Mouse (Mus musculus) forebrain, postnatal 0 days (tissue): ENCODE results near the gene Ankrd34a. TPM values are rescaled to one million over a fixed set of nuclear protein-coding genes. Genes with fewer than 3 reads are reported as not detected.
A peak's percentile ranks its signal among the peaks of the same experiment; 100 is the strongest.

Experiments
- ATAC-seq: fragments of 200-750 bp; cut with Nextera tagmentation; 2 replicates; pipeline ENCODE4 v1.8.0; 2017; ENCODE audit warnings: mild to moderate bottlenecking, moderate library complexity
- DNase-seq: peaks from one replicate; pipeline ENCODE4 v3.0.0-alpha.2; 2015
- H3K27ac ChIP-seq: fragments of 300-500 bp; sonication (generic); 2 replicates; pipeline ENCODE4 v1.5.1; 2014; ENCODE audit warnings: low read depth, mild to moderate bottlenecking, antibody characterized with exemption, low read length, moderate library complexity, mixed read lengths
- H3K27me3 ChIP-seq: fragments of 300-500 bp; sonication (generic); 2 replicates; pipeline ENCODE4 v1.6.1; 2014; ENCODE audit warnings: mild to moderate bottlenecking, low read length, mixed read lengths; ENCODE audit not compliant: insufficient read depth
- H3K36me3 ChIP-seq: fragments of 300-500 bp; sonication (generic); 2 replicates; pipeline ENCODE4 v1.6.1; 2014; ENCODE audit warnings: mild to moderate bottlenecking, moderate library complexity; ENCODE audit not compliant: insufficient read depth
- H3K4me1 ChIP-seq: fragments of 300-500 bp; sonication (generic); 2 replicates; pipeline ENCODE4 v1.6.1; 2014; ENCODE audit warnings: antibody characterized with exemption; ENCODE audit not compliant: insufficient read depth
- H3K4me2 ChIP-seq: fragments of 300-500 bp; sonication (generic); 2 replicates; pipeline ENCODE4 v1.6.1; 2014; ENCODE audit warnings: low read depth, mild to moderate bottlenecking, moderate library complexity
- H3K4me3 ChIP-seq: fragments of 300-500 bp; sonication (generic); 2 replicates; pipeline ENCODE4 v1.5.1; 2014; ENCODE audit warnings: low read depth, low read length, mixed read lengths
- H3K9ac ChIP-seq: fragments of 300-500 bp; sonication (generic); 2 replicates; pipeline ENCODE4 v1.6.1; 2014; ENCODE audit warnings: mild to moderate bottlenecking
- H3K9me3 ChIP-seq: fragments of 300-500 bp; sonication (generic); 2 replicates; pipeline ENCODE4 v1.6.1; 2016; ENCODE audit warnings: low read length
- CTCF ChIP-seq: sonication (generic); IDR thresholded peaks from 2 replicates; pipeline ENCODE4 v1.5.1; 2016; ENCODE audit warnings: antibody characterized with exemption, control low read depth, low read depth
- WGBS: fragments of 180-500 bp; shearing (Covaris S2); extraction: QIAGEN DNeasy Blood & Tissue Kit; methylation state at CpG from one replicate; pipeline ENCODE4 v1.1.7; 2014; 5-methylcytosine and 5-hydroxymethylcytosine counted together
- polyA plus RNA-seq: library from polyadenylated mRNA; unstranded; fragments of >200 nt; fragmentation: Nextera tagmentation; extraction: Ambion mirVana; gene quantifications from 2 replicates; pipeline ENCODE4 v1.2.1, GENCODE M21; 2015
- total RNA-seq: library from RNA; depleted of rRNA; stranded (reverse); fragments of >200 nt; gene quantifications from 2 replicates; pipeline ENCODE4 v1.2.3, GENCODE M21; 2014

The Ankrd34a gene
- total and polyA plus RNA-seq, 2 experiments from 2014 or later: 19.2 to 19.3 TPM

- ATAC-seq: no peak
Observed at GRCm38 (mm10) chr3:96594851-96595250, 1.6 kb upstream of the Ankrd34a start.

GRCm38 (mm10) chr3:96595661-96596060 lies 775 bp upstream of the Ankrd34a start:
- Histone ChIP-seq H3K9ac (peak overlapping the region; percentile 81; the same call in 1 of the 2 replicates), H3K4me3 (peak overlapping the region; percentile 59)

More at GRCm38 (mm10) chr3:96594851-96595250, 1.6 kb upstream of the Ankrd34a start:
- WGBS: 83% methylated on average over 5 of the region's 5 CpGs
- Histone ChIP-seq H3K27me3 (no peaks in the 10 kb centered on the region), H3K9me3 (no peaks in the 10 kb centered on the region), H3K4me2 (no peak overlapping the region), H3K36me3 (no peaks in the 10 kb centered on the region), H3K9ac (no peak overlapping the region), H3K27ac (peak overlapping the region; percentile 90; the same call in 1 of the 2 replicates), H3K4me3 (no peak overlapping the region), H3K4me1 (peaks cover 22% of the 10 kb centered on the region; the same call in 1 of the 2 replicates)
- no peak for DNase-seq
- TF ChIP-seq CTCF: no peak

GRCm38 (mm10) chr3:96596855-96597254 lies 419 bp downstream of the Ankrd34a start:
- TF ChIP-seq CTCF: no peak
- DNase-seq: peak; percentile 71
- WGBS: 2% methylated on average over 10 of the region's 12 CpGs
- no peaks in the 10 kb centered on the region for H3K9me3 ChIP-seq
- H3K4me2 ChIP-seq: peak overlapping the region; percentile 100
- no peaks in the 10 kb centered on the region for H3K27me3 ChIP-seq
- H3K4me3 ChIP-seq: peak overlapping the region; percentile 59
- H3K27ac ChIP-seq: peak overlapping the region; percentile 90
- H3K36me3 ChIP-seq: no peaks in the 10 kb centered on the region
- peak overlapping the region; percentile 81 for H3K9ac ChIP-seq
- peak; percentile 32 for ATAC-seq
- peaks cover 26% of the 10 kb centered on the region for H3K4me1 ChIP-seq

More at GRCm38 (mm10) chr3:96595661-96596060, 775 bp upstream of the Ankrd34a start:
- Histone ChIP-seq H3K27ac (peak overlapping the region; percentile 90), H3K4me2 (peak overlapping the region; percentile 100), H3K9me3 (no peaks in the 10 kb centered on the region), H3K4me1 (peaks cover 26% of the 10 kb centered on the region), H3K27me3 (no peaks in the 10 kb centered on the region), H3K36me3 (no peaks in the 10 kb centered on the region)
- ATAC-seq (no peak; the same call in 1 of the 2 replicates), DNase-seq (peak; percentile 54)
- 29% methylated on average over 6 of the region's 6 CpGs for WGBS
- TF ChIP-seq CTCF: no peak

GRCm38 (mm10) chr3:96597435-96597891 lies 1.0 kb downstream of the Ankrd34a start:
- no peaks in the 10 kb centered on the region for H3K9me3 ChIP-seq
- peak overlapping the region; percentile 81 for H3K9ac ChIP-seq
- WGBS: under 1% methylated on average over 40 of the region's 40 CpGs
- no peaks in the 10 kb centered on the region for H3K36me3 ChIP-seq
- H3K4me1 ChIP-seq: peaks cover 24% of the 10 kb centered on the region
- peak overlapping the region; percentile 59 for H3K4me3 ChIP-seq
- H3K4me2 ChIP-seq: peak overlapping the region; percentile 100
- peak overlapping the region; percentile 90 for H3K27ac ChIP-seq
- TF ChIP-seq CTCF: no peak
- H3K27me3 ChIP-seq: no peaks in the 10 kb centered on the region
- DNase-seq (peak; percentile 74), ATAC-seq (peak; percentile 1; the same call in 1 of the 2 replicates)

GRCm38 (mm10) chr3:96598156-96599068 lies 2.0 kb downstream of the Ankrd34a start:
- WGBS: 2% methylated on average over 54 of the region's 54 CpGs
- ATAC-seq (no peak), DNase-seq (peak; percentile 76)
- peak overlapping the region; percentile 90 for H3K27ac ChIP-seq
- H3K4me2 ChIP-seq: peak overlapping the region; percentile 100
- no peaks in the 10 kb centered on the region for H3K36me3 ChIP-seq
- peak overlapping the region; percentile 59 for H3K4me3 ChIP-seq
- H3K9ac ChIP-seq: peak overlapping the region; percentile 81
- TF ChIP-seq CTCF: no peak
- peaks cover 16% of the 10 kb centered on the region for H3K4me1 ChIP-seq
- H3K9me3 ChIP-seq: no peaks in the 10 kb centered on the region
- no peaks in the 10 kb centered on the region for H3K27me3 ChIP-seq

GRCm38 (mm10) chr3:96599069-96599393 lies 2.6 kb downstream of the Ankrd34a start:
- ATAC-seq: no peak
- H3K27ac ChIP-seq: no peak overlapping the region
- no peak overlapping the region for H3K9ac ChIP-seq
- peak overlapping the region; percentile 100 for H3K4me2 ChIP-seq
- peaks cover 19% of the 10 kb centered on the region for H3K4me1 ChIP-seq
- no peak for TF ChIP-seq CTCF
- WGBS: 55% methylated on average over 8 of the region's 8 CpGs
- H3K27me3 ChIP-seq: no peaks in the 10 kb centered on the region
- H3K36me3 ChIP-seq: no peaks in the 10 kb centered on the region
- no peak for DNase-seq
- no peaks in the 10 kb centered on the region for H3K9me3 ChIP-seq
- H3K4me3 ChIP-seq: peak overlapping the region; percentile 59; the same call in 1 of the 2 replicates

- Histone ChIP-seq H3K9me3 (no peaks in the 10 kb centered on the region), H3K36me3 (no peaks in the 10 kb centered on the region), H3K27me3 (no peaks in the 10 kb centered on the region), H3K9ac (no peak overlapping the region), H3K4me2 (peak overlapping the region; percentile 100; the same call in 1 of the 2 replicates), H3K27ac (no peak overlapping the region), H3K4me1 (peaks cover 23% of the 10 kb centered on the region), H3K4me3 (no peak overlapping the region)
- TF ChIP-seq CTCF: no peak
- DNase-seq (no peak), ATAC-seq (no peak)
- 84% methylated on average over 3 of the region's 3 CpGs for WGBS
Observed at GRCm38 (mm10) chr3:96599411-96599810, 3.0 kb downstream of the Ankrd34a start.
